Mouse (Mus musculus) heart, embryonic 15.5 days (tissue): ENCODE results near the gene Tenm4. TPM values are rescaled to one million over a fixed set of nuclear protein-coding genes. Genes with fewer than 3 reads are reported as not detected.

ENCODE experiments used
- ATAC-seq: fragments of 200-750 bp; cut with Nextera tagmentation; replicated peaks from 2 replicates; pipeline ENCODE4 v1.8.0; 2017; ENCODE audit warnings: low read depth, moderate TSS enrichment; ENCODE audit not compliant: insufficient number of reproducible peaks, insufficient read depth, low FRiP score
- H3K27ac ChIP-seq: fragments of 300-500 bp; sonication (generic); 2 replicates; pipeline ENCODE4 v1.5.1; 2015; ENCODE audit warnings: mild to moderate bottlenecking, inconsistent platforms
- H3K27me3 ChIP-seq: fragments of 300-500 bp; sonication (generic); 2 replicates; pipeline ENCODE4 v1.6.1; 2015; ENCODE audit warnings: inconsistent platforms
- H3K36me3 ChIP-seq: fragments of 300-500 bp; sonication (generic); 2 replicates; pipeline ENCODE4 v1.6.1; 2015; ENCODE audit warnings: mild to moderate bottlenecking, inconsistent platforms
- H3K4me1 ChIP-seq: fragments of 300-500 bp; sonication (generic); replicated peaks from 2 replicates; pipeline ENCODE4 v1.6.1; 2015; ENCODE audit warnings: inconsistent platforms
- H3K4me2 ChIP-seq: fragments of 300-500 bp; sonication (generic); 2 replicates; pipeline ENCODE4 v1.6.1; 2015; ENCODE audit warnings: inconsistent platforms, mild to moderate bottlenecking, moderate library complexity
- H3K4me3 ChIP-seq: fragments of 300-500 bp; sonication (generic); 2 replicates; pipeline ENCODE4 v1.5.1; 2015; ENCODE audit warnings: mild to moderate bottlenecking, inconsistent platforms
- H3K9ac ChIP-seq: fragments of 300-500 bp; sonication (generic); 2 replicates; pipeline ENCODE4 v1.6.1; 2015; ENCODE audit warnings: mild to moderate bottlenecking, inconsistent platforms
- H3K9me3 ChIP-seq: fragments of 300-500 bp; sonication (generic); replicated peaks from 2 replicates; pipeline ENCODE4 v1.6.1; 2016; ENCODE audit warnings: inconsistent platforms
- WGBS: fragments of 180-500 bp; shearing (Covaris S2); methylation state at CpG from one replicate; pipeline ENCODE4 v1.1.7; 2015; ENCODE audit warnings: mixed read lengths; 5-methylcytosine and 5-hydroxymethylcytosine counted together
- polyA plus RNA-seq: library from polyadenylated mRNA; unstranded; fragments of >200 nt; fragmentation: Nextera tagmentation; extraction: Ambion mirVana; gene quantifications from 2 replicates; pipeline ENCODE4 v1.2.1, GENCODE M21; 2015

Gene Tenm4
- polyA plus RNA-seq, 1 experiment from 2014 or later, result 7.9 TPM

DNA sequence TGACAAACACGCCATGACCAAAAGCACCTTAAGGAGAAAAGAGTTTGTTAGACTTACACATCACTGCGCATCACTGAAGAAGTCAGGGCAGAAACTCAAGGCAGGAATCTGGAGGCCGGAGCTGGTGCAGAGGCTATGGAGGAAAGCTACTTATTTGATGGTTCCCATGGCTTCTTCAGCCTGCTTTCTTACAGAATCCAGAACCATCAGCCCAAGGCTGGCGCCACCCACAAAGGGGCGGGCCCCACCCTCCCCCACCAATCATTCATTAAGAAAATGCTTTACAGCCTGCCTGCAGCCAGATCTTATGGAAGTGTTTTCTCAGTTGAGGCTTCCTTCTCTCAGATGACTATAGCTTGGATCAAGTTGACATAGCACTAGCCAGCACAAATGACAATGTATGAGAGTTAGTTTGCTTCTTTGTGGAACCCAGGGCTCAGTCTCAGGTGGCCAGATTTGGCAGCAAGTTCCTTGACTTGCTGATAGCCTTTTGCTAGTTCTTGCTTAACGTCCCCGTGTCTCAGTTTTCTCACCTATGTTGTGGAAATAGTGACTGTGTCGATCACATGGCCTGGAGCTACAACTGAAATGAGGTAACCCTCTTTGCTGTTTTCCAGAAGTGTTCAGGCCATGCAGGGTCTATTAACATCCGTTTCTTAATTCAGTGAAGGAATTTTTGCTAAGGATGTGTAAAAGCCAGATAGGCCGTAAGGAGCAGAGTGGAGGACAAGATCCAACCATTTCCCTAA, 32.9 kb downstream of the Tenm4 start:
- Histone ChIP-seq H3K27me3 (peaks cover 23% of the 10 kb centered on the region), H3K4me2 (no peak overlapping the region), H3K9ac (no peak overlapping the region), H3K27ac (no peak overlapping the region), H3K36me3 (no peaks in the 10 kb centered on the region), H3K4me3 (no peak overlapping the region), H3K9me3 (no peaks in the 10 kb centered on the region), H3K4me1 (no peaks in the 10 kb centered on the region)
- ATAC-seq, result no peak
- 72% methylated on average over 10 of the region's 10 CpGs for WGBS

DNA sequence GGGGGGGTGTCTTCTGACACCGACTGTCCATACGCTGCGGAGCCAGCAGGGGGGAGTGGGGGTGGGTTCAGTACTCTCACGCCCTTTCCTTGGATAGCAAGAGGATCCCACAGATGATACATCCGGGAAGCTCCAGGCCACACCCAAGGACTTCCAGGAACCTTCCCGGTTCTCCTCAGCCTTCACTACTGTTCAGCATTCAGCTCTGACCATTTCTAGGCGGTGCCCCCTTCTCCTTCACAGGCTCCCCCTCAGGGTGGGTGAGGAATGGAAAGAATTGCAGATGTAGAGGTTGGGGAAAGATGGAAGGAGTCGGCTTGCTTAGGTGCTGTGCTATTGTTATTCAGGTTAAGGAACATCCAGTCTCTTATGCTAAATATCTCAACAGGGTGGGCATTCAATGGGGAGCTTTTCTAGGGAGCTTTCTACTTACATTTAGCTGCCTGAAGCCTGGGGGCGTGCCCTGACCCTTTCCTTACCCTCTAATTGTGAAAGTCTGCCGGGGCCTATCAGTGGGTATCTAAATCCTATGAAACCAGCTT, 33.8 kb downstream of the Tenm4 start:
- Histone ChIP-seq H3K9me3 (no peaks in the 10 kb centered on the region), H3K4me2 (no peak overlapping the region), H3K27ac (no peak overlapping the region), H3K4me1 (peaks cover 3% of the 10 kb centered on the region), H3K9ac (no peak overlapping the region), H3K36me3 (no peaks in the 10 kb centered on the region), H3K4me3 (no peak overlapping the region), H3K27me3 (peaks cover 31% of the 10 kb centered on the region)
- ATAC-seq, result no peak
- 19% methylated on average over 10 of the region's 10 CpGs for WGBS

DNA sequence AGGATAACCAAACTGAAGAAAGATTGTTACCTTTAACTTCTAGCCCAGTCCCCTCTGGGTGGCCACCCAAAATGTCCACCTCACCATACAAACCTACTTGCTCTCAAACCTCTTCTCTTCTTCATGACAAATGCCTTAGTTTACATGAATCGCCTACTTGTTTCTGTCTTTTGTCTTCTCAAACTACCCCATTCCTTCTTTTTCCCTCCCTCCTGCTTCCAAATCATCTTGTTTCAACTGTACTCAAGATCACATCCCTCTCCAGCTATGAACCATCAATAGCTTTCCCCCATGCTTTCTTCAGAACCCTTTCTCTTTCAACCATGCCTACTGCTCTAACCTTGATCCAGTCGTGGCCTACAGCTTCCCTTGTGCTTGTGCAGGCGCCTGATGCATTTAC, 36.0 kb downstream of the Tenm4 start:
- WGBS, result 72% methylated on average over 3 of the region's 3 CpGs
- no peak for ATAC-seq
- H3K9me3 ChIP-seq, result no peaks in the 10 kb centered on the region
- no peak overlapping the region for H3K27ac ChIP-seq
- H3K4me2 ChIP-seq, result no peak overlapping the region
- peaks cover 19% of the 10 kb centered on the region for H3K4me1 ChIP-seq
- no peaks in the 10 kb centered on the region for H3K36me3 ChIP-seq
- peaks cover 31% of the 10 kb centered on the region for H3K27me3 ChIP-seq
- H3K9ac ChIP-seq, result no peak overlapping the region
- H3K4me3 ChIP-seq, result no peak overlapping the region

DNA sequence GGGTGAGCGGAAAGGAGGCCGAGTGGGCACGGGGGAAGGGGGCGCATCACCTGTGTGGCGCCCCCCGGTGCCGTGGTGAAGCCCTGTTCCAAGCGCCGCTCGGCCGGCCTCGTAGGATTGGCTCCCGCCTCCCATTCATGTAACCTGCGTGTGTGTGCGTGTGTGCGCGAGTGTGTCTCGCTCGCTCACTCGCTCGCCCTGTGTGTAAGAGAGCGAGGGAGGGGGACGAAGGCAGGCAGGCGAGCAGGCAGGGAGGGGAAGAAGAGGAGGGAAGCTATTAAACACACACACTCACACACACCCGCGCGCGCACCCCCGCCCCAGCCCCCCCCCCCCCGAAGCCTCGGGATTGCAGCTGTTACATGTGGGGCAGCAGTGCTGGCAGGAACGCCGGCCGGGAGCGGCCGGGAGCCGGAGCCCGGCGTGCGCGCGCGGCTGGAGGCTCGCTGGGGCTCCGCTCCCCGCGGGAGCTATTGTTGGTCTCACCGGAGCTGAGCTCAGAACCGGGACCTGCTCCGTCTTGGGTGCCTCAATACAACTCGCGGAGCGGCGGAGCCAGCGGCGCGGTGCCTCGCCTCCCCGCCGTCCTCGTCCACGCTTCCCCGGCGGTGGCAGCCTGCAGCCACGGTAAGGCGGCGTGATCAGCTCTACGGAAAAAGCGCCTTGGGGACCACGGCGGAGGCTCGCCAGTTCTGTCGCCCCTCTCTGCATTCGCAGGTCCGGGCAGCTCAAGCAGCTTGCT, 38.9 kb downstream of the Tenm4 start:
- H3K4me1 ChIP-seq, result peaks cover 33% of the 10 kb centered on the region
- H3K9me3 ChIP-seq, result no peaks in the 10 kb centered on the region
- peak; percentile 34 for ATAC-seq
- peak overlapping the region; percentile 71 for H3K9ac ChIP-seq
- H3K27ac ChIP-seq, result peak overlapping the region; percentile 40
- H3K36me3 ChIP-seq, result no peaks in the 10 kb centered on the region
- H3K4me2 ChIP-seq, result peak overlapping the region; percentile 90
- H3K27me3 ChIP-seq, result peaks cover 31% of the 10 kb centered on the region
- peak overlapping the region; percentile 73 for H3K4me3 ChIP-seq
- under 1% methylated on average over 75 of the region's 75 CpGs for WGBS

DNA sequence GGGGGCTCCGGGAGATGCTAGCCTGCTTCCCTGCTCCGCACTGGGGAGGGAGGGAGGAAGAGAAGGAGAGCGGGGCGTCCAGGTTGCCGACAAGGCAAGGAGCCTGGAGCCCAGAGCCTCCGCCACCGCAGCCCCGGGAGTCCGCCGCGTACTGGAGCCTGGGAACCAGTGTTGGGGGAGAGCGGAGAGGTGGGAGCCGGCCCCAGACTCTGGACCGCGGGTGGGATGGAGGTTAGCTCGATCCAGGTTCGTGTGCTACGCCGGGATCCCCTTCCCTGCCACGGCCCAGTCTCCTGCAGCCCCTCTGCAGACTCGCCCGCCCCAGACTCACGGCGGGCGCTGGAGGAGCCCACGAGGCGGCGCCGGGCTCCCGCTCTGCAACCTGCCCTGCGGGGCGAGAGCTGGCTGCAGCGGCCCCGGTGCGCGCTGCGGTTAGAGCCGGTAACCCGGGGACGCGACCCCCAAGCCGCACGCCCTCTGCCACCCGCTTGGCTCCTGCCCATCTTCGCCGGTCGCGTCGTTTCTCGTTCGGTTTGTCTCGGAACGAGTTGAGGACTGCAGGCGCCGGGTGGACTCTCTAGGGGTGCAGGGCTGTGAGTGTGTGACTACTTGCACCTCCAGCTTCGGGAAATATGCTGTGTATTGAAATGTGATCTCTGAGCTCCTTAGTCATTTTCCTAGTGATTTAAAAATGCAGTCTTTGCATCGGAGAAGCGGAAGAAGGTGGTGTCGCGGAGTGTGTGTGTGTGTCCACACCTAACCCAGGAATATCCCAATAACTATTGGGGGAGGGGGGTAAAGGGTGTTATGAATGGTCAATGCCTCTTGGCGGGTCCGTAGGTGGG, 39.7 kb downstream of the Tenm4 start:
- WGBS, result under 1% methylated on average over 52 of the region's 62 CpGs
- H3K4me2 ChIP-seq, result peak overlapping the region; percentile 90
- no peaks in the 10 kb centered on the region for H3K9me3 ChIP-seq
- peak overlapping the region; percentile 71 for H3K9ac ChIP-seq
- H3K27me3 ChIP-seq, result peaks cover 34% of the 10 kb centered on the region
- H3K27ac ChIP-seq, result peak overlapping the region; percentile 40
- peaks cover 33% of the 10 kb centered on the region for H3K4me1 ChIP-seq
- ATAC-seq, result peak; percentile 47
- H3K4me3 ChIP-seq, result peak overlapping the region; percentile 73
- H3K36me3 ChIP-seq, result no peaks in the 10 kb centered on the region

DNA sequence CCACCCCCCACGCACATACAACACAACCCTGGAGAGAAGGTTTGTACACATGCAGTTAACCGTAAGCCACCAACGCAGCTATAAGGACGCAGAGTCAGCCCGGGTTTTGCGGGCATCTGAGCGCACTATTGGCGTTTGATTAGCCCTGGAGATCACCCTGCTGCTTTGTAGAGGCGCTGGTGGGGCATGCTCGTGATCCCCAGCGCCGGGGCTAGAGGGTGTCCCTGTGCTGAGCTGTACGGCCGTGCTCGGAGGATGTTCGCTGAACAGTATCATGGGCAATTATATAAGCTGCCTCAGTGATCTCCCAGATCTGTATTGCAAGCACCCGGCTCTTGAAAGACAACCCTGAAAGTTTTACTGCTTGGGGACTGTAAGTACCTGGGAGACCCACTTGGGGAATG, 40.6 kb downstream of the Tenm4 start:
- under 1% methylated on average over 17 of the region's 17 CpGs for WGBS
- Histone ChIP-seq H3K36me3 (no peaks in the 10 kb centered on the region), H3K27ac (no peak overlapping the region), H3K9ac (peak overlapping the region; percentile 71), H3K4me1 (peaks cover 33% of the 10 kb centered on the region), H3K9me3 (no peaks in the 10 kb centered on the region), H3K4me2 (peak overlapping the region; percentile 90), H3K27me3 (peaks cover 34% of the 10 kb centered on the region), H3K4me3 (peak overlapping the region; percentile 73)
- no peak for ATAC-seq

DNA sequence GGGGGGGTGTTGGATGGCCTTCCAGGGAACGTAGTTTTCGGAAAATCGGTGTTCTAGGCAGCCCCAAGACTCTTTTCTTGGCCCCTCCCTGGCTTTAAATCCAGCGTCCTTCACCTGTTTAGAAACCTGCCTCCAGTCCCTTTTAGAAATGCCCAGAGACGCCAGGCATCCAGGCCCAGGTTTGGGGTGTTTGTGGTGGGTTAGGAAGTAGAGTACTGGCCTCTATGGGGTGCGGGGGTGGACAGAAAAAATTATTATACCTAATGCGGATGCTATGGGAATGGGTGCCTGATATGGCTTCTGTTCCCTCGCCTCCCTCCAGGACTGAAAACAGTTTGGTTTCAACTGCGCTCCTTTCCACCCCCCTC, 41.2 kb downstream of the Tenm4 start:
- Histone ChIP-seq H3K27me3 (peaks cover 31% of the 10 kb centered on the region), H3K4me1 (peaks cover 33% of the 10 kb centered on the region), H3K4me3 (peak overlapping the region; percentile 73), H3K27ac (no peak overlapping the region), H3K9me3 (no peaks in the 10 kb centered on the region), H3K4me2 (peak overlapping the region; percentile 90), H3K9ac (peak overlapping the region; percentile 71), H3K36me3 (no peaks in the 10 kb centered on the region)
- 4% methylated on average over 9 of the region's 9 CpGs for WGBS
- no peak for ATAC-seq

DNA sequence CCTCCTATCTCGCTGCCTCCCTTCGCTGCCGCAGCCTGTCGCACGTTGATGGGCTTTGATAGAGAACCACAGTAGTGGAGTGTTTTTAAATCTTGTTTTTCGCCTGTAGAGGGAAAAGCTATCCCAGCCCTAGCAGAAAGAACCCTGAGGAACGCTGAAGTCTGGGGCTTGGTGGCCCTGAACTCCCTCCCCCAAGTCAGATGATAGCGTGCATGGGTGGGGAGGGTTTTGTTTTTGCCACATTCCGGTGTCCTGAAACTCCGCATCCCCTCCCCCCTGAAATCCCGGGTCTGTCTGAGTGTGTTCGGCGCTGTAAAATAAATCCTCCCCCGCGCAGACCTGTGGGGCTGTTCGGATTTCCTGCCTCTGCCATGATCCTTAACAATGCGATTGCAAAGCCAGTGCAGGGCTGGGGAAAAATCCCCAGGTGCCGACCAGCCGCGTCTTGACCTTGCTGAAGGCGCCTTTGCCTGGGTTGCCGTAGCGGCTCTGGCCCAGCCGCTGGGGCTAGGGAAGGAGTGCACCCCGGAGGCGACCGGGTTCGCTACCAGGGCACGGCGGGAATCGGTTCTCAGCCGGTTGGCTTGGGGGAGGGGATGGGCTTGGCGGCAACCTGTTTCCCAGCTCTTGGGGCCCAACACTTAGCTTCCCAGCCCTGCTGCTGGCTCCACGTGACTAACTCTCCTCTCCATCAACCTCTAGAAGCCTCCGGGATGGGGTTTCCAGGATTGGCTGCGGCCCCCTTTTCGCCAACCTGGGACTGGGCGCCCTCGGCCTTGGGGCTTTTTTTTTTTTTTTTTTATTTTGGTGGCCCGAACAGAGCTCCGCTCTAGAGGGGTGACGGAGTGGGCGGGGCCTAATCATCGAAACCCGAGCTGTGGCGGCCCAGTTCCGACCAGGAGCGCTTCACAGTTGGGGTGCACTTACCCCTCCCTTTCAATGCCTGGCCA, 41.8 kb downstream of the Tenm4 start:
- H3K27me3 ChIP-seq, result peaks cover 27% of the 10 kb centered on the region
- WGBS, result under 1% methylated on average over 48 of the region's 48 CpGs
- peak; percentile 16 for ATAC-seq

DNA sequence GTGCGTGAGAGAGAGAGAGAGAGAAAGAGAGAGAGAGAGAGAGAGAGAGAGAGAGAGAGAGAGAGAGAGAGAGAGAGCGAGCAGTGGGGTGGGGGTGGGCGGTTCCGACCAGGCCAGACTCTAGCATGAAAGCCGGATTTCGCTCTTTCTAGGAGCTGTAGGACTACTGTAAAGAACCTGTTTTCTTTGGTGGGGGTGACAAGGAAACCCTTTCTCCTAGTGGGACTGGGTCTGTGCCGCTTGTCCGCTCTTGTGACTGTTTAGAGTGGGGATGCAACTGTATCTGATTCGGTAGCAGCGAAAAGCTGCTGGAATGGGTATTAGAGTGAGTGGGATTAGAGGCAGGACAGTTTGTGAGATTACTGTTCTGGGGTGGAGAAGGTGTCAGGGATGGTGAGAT, 42.7 kb downstream of the Tenm4 start:
- Histone ChIP-seq H3K27me3 (peaks cover 20% of the 10 kb centered on the region), H3K9ac (no peak overlapping the region), H3K4me2 (peak overlapping the region; percentile 90), H3K36me3 (no peaks in the 10 kb centered on the region), H3K27ac (0 out of 2 replicates have a peak overlapping the region, but pooled peaks have one; percentile 34), H3K9me3 (no peaks in the 10 kb centered on the region), H3K4me1 (peaks cover 33% of the 10 kb centered on the region), H3K4me3 (peak overlapping the region; percentile 73)
- ATAC-seq, result no peak
- 25% methylated on average over 9 of the region's 10 CpGs for WGBS

More for the DNA sequence above, 41.8 kb downstream of the Tenm4 start:
- Histone ChIP-seq H3K4me1 (peaks cover 33% of the 10 kb centered on the region), H3K4me2 (peak overlapping the region; percentile 90), H3K36me3 (no peaks in the 10 kb centered on the region), H3K9ac (peak overlapping the region; percentile 71), H3K4me3 (peak overlapping the region; percentile 73), H3K27ac (peak overlapping the region; percentile 34), H3K9me3 (no peaks in the 10 kb centered on the region)

DNA sequence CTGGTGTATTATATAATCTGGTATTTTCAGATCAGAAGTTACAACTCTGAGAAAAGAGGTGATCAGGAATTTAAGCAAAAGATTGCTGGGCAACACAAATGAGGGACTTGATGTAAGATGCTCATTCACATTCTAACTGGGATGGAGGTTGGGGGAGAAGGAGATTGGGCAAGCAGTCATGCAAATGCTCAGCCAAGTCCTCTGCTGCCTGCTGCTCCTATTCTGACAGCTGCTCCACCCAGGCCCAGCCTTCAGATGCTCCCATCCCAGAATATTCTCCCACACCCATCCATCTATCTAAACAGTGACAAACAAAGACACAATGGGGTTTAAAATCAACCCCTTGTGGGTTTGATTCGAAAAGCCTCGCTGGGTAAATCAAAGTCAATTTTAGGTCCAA, 43.8 kb downstream of the Tenm4 start:
- Histone ChIP-seq H3K9ac (no peak overlapping the region), H3K9me3 (no peaks in the 10 kb centered on the region), H3K4me2 (no peak overlapping the region), H3K27me3 (peaks cover 9% of the 10 kb centered on the region), H3K27ac (no peak overlapping the region), H3K36me3 (no peaks in the 10 kb centered on the region), H3K4me3 (no peak overlapping the region), H3K4me1 (peaks cover 30% of the 10 kb centered on the region)
- 74% methylated on average over 2 of the region's 2 CpGs for WGBS
- no peak for ATAC-seq
